Mouse (Mus musculus): Measurements from ENCODE around the gene Metap1. TPM values are rescaled to one million over a fixed set of nuclear protein-coding genes. Genes with fewer than 3 reads are reported as not detected.

The Metap1 gene
- polyA plus RNA-seq, 1 experiment from 2014 or later = 54.2 TPM

DNA sequence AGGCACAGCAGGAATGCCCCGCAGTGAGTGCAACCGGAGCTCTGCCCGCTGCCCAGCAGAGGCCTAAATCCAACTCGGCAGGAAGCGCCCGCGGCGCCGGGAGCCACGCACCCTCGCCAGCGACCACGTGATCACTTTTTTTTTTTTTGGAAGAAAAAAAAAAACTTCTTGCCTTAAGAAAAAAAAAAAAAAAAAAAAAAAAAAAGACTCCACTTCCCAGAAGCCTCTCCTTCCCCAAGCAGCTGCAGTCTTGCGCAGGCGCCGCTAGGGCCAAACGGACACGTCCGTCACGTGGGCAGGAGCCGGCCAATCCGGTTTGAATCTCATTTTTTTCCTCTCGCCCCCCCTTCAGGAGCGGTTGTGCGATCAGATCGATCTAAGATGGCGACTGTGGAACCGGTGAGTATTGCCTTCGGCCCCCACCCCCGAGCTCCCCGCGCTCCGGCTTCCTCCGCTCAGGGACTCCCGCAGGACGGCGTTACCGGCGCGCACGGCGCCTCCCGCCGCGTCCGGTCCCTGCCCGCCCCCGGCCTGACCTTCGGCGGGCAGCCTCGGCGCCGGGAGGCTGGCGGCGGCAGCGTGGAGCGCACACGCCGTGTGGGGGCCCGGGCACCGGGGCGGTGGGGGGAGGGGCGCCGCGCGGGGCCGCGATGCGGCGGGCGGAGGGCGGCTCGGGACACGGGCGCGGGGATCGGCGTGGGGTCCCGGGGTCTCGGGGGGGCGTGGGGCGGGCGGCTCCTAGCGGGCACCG, 37.8 kb upstream of the Metap1 start:
- Histone ChIP-seq H3K4me3 (ENCODE audit: low read depth, low read length) (peak overlapping the region; percentile 99), H3K36me3 (replicated peaks; ENCODE audit: control insufficient read depth, insufficient read depth, low read depth, low read length) (no peaks in the 10 kb centered on the region), H3K27ac (replicated peaks; ENCODE audit: low read depth, low read length) (peak overlapping the region; percentile 91), H3K9me3 (replicated peaks; ENCODE audit: control insufficient read depth, low read length) (no peaks in the 10 kb centered on the region), H3K27me3 (ENCODE audit: control insufficient read depth, insufficient read depth, low read length) (no peaks in the 10 kb centered on the region), H3K4me1 (ENCODE audit: control insufficient read depth, insufficient read depth, low read length) (no peaks in the 10 kb centered on the region), H3K9ac (replicated peaks; ENCODE audit: low read length) (peak overlapping the region; percentile 94), H3K4me2 (ENCODE audit: low read depth, low read length) (peak overlapping the region; percentile 77)
- under 1% methylated on average over 53 of the region's 85 CpGs for WGBS
- peak; percentile 98 for DNase-seq (ENCODE audit: low spot score)
- peak; percentile 88 for ATAC-seq (replicated peaks; ENCODE audit: insufficient number of reproducible peaks, low FRiP score, low TSS enrichment, low read depth)

- H3K4me2 ChIP-seq (ENCODE audit: low read depth, low read length) = peak within 1 kb of the TSS; percentile 77
- no peaks in the 10 kb centered on the region for H3K9me3 ChIP-seq (replicated peaks; ENCODE audit: control insufficient read depth, low read length)
- H3K9ac ChIP-seq (replicated peaks; ENCODE audit: low read length) = peak within 1 kb of the TSS; percentile 74
- 1% methylated on average over 39 of the region's 39 CpGs for WGBS
- no peaks in the 10 kb centered on the region for H3K4me1 ChIP-seq (ENCODE audit: control insufficient read depth, insufficient read depth, low read length)
- H3K4me3 ChIP-seq (ENCODE audit: low read depth, low read length) = peak within 1 kb of the TSS; percentile 99
- H3K27me3 ChIP-seq (ENCODE audit: control insufficient read depth, insufficient read depth, low read length) = no peaks in the 10 kb centered on the region
- ATAC-seq (replicated peaks; ENCODE audit: insufficient number of reproducible peaks, low FRiP score, low TSS enrichment, low read depth) (peak; percentile 16; the same call in 1 of the 2 replicates), DNase-seq (ENCODE audit: low spot score) (peak; percentile 56)
- H3K27ac ChIP-seq (replicated peaks; ENCODE audit: low read depth, low read length) = peak within 1 kb of the TSS; percentile 78
- H3K36me3 ChIP-seq (replicated peaks; ENCODE audit: control insufficient read depth, insufficient read depth, low read depth, low read length) = no peaks in the 10 kb centered on the region
These were observed 37.0 kb upstream of the Metap1 start, which contains the start of gene Eif4e for GRCm38 (mm10) chr3:138526073-138526915. Gene Eif4e (plus strand): TSS chr3:138526179.

DNA sequence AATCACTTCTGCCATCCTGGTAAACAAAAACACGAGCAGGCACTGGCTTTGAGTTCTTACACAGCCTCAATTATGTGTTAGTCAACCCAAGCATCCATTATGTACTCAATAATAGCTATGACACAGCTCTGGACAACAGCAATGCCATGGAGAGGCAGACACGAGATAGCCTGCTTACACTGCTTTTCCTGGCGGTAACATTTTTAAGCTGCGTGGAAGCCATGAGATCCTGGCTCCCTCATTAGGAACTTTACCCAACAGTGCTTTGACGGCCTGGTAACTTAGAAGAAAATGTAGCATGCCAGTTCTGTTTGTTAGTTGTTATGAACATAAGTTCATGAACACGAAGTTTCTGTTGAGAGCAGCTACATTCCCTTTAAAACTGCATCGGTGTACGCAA, 36.2 kb upstream of the Metap1 start:
- no peak overlapping the region for H3K4me3 ChIP-seq (ENCODE audit: low read depth, low read length)
- ATAC-seq (replicated peaks; ENCODE audit: insufficient number of reproducible peaks, low FRiP score, low TSS enrichment, low read depth) = no peak
- no peak overlapping the region for H3K27ac ChIP-seq (replicated peaks; ENCODE audit: low read depth, low read length)

DNA sequence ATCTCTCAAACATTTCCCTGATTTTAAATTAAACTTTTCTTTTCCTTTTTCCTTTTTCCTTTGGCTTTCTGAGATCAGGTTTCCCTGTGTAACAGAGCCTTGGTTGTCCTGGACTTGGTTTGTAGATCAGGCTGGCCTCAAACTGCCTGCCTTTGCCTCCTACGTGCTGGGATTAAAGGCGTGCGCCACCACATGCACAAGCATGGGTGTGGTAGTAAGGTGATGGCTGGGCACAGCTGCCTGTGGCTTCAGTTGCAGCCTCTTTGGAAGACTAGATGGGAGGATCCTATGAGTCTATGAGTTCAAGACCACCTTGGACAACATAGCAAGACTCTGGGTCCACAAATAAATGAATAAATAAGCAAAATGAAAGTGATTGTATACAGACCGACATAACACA, 34.6 kb upstream of the Metap1 start:
- Histone ChIP-seq H3K9me3 (replicated peaks; ENCODE audit: control insufficient read depth, low read length) (no peaks in the 10 kb centered on the region), H3K27me3 (ENCODE audit: control insufficient read depth, insufficient read depth, low read length) (no peaks in the 10 kb centered on the region), H3K27ac (replicated peaks; ENCODE audit: low read depth, low read length) (no peak overlapping the region), H3K36me3 (replicated peaks; ENCODE audit: control insufficient read depth, insufficient read depth, low read depth, low read length) (no peaks in the 10 kb centered on the region), H3K4me1 (ENCODE audit: control insufficient read depth, insufficient read depth, low read length) (no peaks in the 10 kb centered on the region), H3K9ac (replicated peaks; ENCODE audit: low read length) (no peak overlapping the region), H3K4me3 (ENCODE audit: low read depth, low read length) (no peak overlapping the region), H3K4me2 (ENCODE audit: low read depth, low read length) (no peak overlapping the region)
- 84% methylated on average over 4 of the region's 4 CpGs for WGBS
- DNase-seq (ENCODE audit: low spot score) = no peak
- ATAC-seq (replicated peaks; ENCODE audit: insufficient number of reproducible peaks, low FRiP score, low TSS enrichment, low read depth) = no peak

More for the DNA sequence above, 36.2 kb upstream of the Metap1 start:
- no peak for DNase-seq (ENCODE audit: low spot score)
- H3K4me1 ChIP-seq (ENCODE audit: control insufficient read depth, insufficient read depth, low read length) = no peaks in the 10 kb centered on the region
- peak overlapping the region; percentile 77 for H3K4me2 ChIP-seq (ENCODE audit: low read depth, low read length)
- no peaks in the 10 kb centered on the region for H3K9me3 ChIP-seq (replicated peaks; ENCODE audit: control insufficient read depth, low read length)
- WGBS = 54% methylated on average over 8 of the region's 8 CpGs
- no peaks in the 10 kb centered on the region for H3K27me3 ChIP-seq (ENCODE audit: control insufficient read depth, insufficient read depth, low read length)
- H3K36me3 ChIP-seq (replicated peaks; ENCODE audit: control insufficient read depth, insufficient read depth, low read depth, low read length) = no peaks in the 10 kb centered on the region
- no peak overlapping the region for H3K9ac ChIP-seq (replicated peaks; ENCODE audit: low read length)

GRCm38 (mm10) chr3:138519218-138519617, 29.9 kb upstream of the Metap1 start:
- DNase-seq (ENCODE audit: low spot score) (no peak), ATAC-seq (replicated peaks; ENCODE audit: insufficient number of reproducible peaks, low FRiP score, low TSS enrichment, low read depth) (no peak)
- Histone ChIP-seq H3K4me3 (ENCODE audit: low read depth, low read length) (no peak overlapping the region), H3K36me3 (replicated peaks; ENCODE audit: control insufficient read depth, insufficient read depth, low read depth, low read length) (no peaks in the 10 kb centered on the region), H3K9ac (replicated peaks; ENCODE audit: low read length) (no peak overlapping the region), H3K4me2 (ENCODE audit: low read depth, low read length) (no peak overlapping the region), H3K9me3 (replicated peaks; ENCODE audit: control insufficient read depth, low read length) (no peaks in the 10 kb centered on the region), H3K4me1 (ENCODE audit: control insufficient read depth, insufficient read depth, low read length) (no peaks in the 10 kb centered on the region), H3K27ac (replicated peaks; ENCODE audit: low read depth, low read length) (no peak overlapping the region), H3K27me3 (ENCODE audit: control insufficient read depth, insufficient read depth, low read length) (no peaks in the 10 kb centered on the region)
- 79% methylated on average over 6 of the region's 6 CpGs for WGBS

- Histone ChIP-seq H3K9ac (replicated peaks; ENCODE audit: low read length) (no peak overlapping the region), H3K36me3 (replicated peaks; ENCODE audit: control insufficient read depth, insufficient read depth, low read depth, low read length) (no peaks in the 10 kb centered on the region), H3K27me3 (ENCODE audit: control insufficient read depth, insufficient read depth, low read length) (no peaks in the 10 kb centered on the region), H3K27ac (replicated peaks; ENCODE audit: low read depth, low read length) (no peak overlapping the region), H3K4me1 (ENCODE audit: control insufficient read depth, insufficient read depth, low read length) (no peaks in the 10 kb centered on the region), H3K4me2 (ENCODE audit: low read depth, low read length) (no peak overlapping the region), H3K9me3 (replicated peaks; ENCODE audit: control insufficient read depth, low read length) (no peaks in the 10 kb centered on the region), H3K4me3 (ENCODE audit: low read depth, low read length) (no peak overlapping the region)
- WGBS = 51% methylated on average over 3 of the region's 3 CpGs
- DNase-seq (ENCODE audit: low spot score) (no peak), ATAC-seq (replicated peaks; ENCODE audit: insufficient number of reproducible peaks, low FRiP score, low TSS enrichment, low read depth) (no peak)
These were observed 28.6 kb upstream of the Metap1 start for GRCm38 (mm10) chr3:138517881-138518280.

DNA sequence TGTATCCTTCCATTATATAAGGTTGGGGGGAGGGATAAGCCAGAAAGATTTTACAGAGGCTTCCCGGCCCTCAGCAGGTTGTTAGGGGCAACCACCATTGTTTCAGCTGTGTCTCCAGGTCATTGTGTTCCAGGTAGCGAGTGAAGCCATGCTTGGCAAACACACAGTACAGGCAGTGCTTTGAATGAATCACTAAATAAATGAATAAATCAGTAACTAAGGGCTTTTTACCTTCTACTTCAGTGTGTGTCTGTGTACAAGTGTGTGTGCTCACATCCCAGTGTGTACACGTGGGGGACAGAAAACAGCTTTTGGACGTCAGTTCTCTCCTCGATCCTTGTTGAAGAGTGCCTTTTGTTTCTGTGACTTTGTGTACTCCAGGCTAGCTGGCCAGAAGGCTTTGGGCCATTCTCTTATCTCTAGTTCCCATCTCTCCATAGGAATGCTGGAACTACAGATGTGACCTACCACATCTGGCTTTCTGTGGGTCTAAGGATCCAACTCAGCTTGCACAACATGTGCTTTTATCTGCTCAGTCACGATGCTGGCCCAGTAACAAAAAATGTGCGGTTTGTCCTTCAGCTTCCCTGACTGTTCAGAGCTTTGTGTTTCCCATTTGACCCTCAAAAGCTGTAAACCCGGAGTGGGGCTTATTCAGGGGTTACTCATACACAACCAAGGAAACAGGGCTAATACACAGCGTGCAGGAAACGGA, 26.5 kb upstream of the Metap1 start:
- Histone ChIP-seq H3K4me1 (ENCODE audit: control insufficient read depth, insufficient read depth, low read length) (no peaks in the 10 kb centered on the region), H3K9ac (replicated peaks; ENCODE audit: low read length) (no peak overlapping the region), H3K27ac (replicated peaks; ENCODE audit: low read depth, low read length) (no peak overlapping the region), H3K4me2 (ENCODE audit: low read depth, low read length) (no peak overlapping the region), H3K36me3 (replicated peaks; ENCODE audit: control insufficient read depth, insufficient read depth, low read depth, low read length) (no peaks in the 10 kb centered on the region), H3K27me3 (ENCODE audit: control insufficient read depth, insufficient read depth, low read length) (no peaks in the 10 kb centered on the region), H3K9me3 (replicated peaks; ENCODE audit: control insufficient read depth, low read length) (no peaks in the 10 kb centered on the region), H3K4me3 (ENCODE audit: low read depth, low read length) (no peak overlapping the region)
- peak; percentile 3 for DNase-seq (ENCODE audit: low spot score)
- ATAC-seq (replicated peaks; ENCODE audit: insufficient number of reproducible peaks, low FRiP score, low TSS enrichment, low read depth) = no peak; the same call in 1 of the 2 replicates
- 52% methylated on average over 10 of the region's 10 CpGs for WGBS

Measured in embryonic facial prominence, embryonic 11.5 days (tissue).